Mouse (Mus musculus) liver, adult 2 months (tissue): ENCODE measurements around the gene Kirrel2.
A peak's percentile ranks its signal among the peaks of the same experiment; 100 is the strongest.

Experiments used
- CTCF ChIP-seq: fragments of 200-500 bp; IDR thresholded peaks from 2 replicates; pipeline ENCODE4 v1.5.1; 2011; ENCODE audit warnings: low read depth, low read length, control low read depth
- POLR2A ChIP-seq: fragments of 200-500 bp; IDR thresholded peaks from 2 replicates; pipeline ENCODE4 v1.6.1; 2011; ENCODE audit warnings: low read length, control low read depth; ENCODE audit not compliant: insufficient read depth; ENCODE audit errors: extremely low read depth

- TF ChIP-seq CTCF (peak; percentile 34), POLR2A (peak; percentile 78; the same call in 1 of the 2 replicates)
Observed at GRCm38 (mm10) chr7:30493401-30493931, 36.0 kb upstream of the Kirrel2 start, which contains the start of gene Prodh2.
